Mouse (Mus musculus): ENCODE results near the gene Msh5. TPM values are rescaled to one million over a fixed set of nuclear protein-coding genes. Genes with fewer than 3 reads are reported as not detected.
"Not testable (repeated sequence)": the region's sequence is repeated elsewhere in the genome, so short reads cannot be mapped to it uniquely, and the experiment has no call there.

Gene Msh5
- total RNA-seq, 2 experiments from 2014 or later = not detected

DNA sequence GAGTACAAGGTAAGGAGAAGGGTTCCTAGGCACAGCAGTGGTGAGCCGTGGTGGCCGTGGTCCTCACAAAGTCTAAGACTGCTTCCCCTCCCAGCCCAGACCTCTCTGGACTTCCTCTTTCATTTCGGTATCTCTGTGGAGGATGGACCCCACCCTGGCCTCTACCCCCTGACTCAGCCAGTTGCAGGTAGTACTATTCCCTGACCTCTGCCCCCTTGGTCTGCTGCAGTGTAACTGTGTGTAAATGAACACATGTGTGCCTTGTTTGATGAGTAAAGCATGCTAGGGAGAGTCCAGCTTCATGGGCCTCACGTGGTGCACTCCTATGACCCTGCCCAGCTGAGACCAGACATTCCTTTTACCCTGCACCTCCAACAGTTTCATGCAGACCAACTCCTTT is 22.8 kb downstream of the Msh5 start:
- DNase-seq = peak in 1 of 2 experiments; percentile 47

DNA sequence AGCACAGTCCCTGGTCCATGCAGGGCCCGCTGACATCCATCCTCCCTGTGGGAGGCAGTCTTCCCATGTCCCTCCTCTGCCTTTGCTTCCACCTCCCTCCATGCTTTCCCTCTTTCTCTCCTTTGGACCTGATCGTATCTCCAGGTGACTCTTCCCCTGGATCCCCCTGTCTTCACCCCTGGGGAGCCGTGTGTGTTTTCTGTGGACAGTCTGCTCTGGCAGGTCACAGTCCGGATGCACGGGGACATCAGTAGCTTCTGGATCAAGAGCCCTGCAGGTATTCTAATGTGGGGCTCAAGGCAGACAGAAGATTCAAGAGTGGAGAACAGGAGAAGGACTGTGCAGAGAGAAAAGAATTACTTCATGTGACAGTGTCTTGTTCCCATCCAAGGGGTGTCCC is 23.3 kb downstream of the Msh5 start:
- DNase-seq = no peak

DNA sequence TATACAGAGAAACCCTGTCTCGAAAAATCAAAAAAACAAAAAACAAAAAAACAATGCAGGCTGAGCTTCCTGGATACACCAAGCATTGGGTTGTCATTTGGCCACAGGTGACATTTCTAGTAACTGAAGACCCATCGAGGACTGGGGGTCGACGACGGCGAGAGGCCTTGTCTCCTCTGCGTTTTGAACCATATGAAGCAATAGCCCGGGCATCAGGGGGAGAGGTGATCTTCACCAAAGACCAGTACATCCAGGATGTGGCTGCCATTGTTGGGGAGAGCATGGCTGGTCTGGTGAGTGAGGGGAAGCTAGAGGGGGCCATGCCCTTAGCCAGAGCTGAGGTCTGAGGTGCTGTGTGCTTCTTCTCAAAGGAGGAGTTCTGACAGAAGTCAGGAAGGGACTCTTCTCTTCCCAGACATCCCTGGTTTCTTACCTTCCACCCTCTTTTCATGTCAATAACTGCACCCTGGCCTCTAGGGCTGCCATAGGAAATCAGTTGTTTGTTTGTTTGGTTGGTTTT is 23.9 kb downstream of the Msh5 start:
- DNase-seq = no peak

DNA sequence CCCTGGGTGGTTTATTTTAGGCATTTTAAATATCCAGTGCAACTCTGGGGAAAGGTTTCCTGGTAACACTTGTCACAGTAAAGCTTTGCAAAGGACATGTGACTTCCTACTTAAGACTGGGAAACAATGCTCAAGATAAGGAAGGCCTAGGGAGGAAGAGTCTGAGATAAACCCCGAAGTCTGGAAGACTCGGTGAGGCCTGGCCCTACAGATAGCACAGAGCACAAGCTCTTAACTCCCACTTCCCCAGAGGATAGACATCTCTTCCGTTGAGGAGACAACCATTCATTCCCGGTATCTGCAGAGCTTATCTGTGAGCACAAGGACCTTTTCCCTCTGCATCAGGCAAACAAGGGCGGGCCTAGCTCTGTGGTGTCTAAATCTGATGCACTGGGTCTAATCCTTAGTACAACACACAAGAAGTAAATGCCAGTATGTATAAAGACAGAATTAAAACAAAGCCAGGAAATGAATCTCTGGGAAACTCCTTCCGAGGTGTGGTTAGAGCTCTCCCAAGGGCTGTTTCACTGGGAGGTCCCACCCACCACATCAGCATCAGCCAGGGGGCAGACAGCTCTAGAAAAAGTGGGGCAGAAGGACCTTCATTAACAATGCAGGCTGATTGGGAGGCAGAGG is 24.6 kb downstream of the Msh5 start:
- DNase-seq = peak; percentile 58 to 63

DNA sequence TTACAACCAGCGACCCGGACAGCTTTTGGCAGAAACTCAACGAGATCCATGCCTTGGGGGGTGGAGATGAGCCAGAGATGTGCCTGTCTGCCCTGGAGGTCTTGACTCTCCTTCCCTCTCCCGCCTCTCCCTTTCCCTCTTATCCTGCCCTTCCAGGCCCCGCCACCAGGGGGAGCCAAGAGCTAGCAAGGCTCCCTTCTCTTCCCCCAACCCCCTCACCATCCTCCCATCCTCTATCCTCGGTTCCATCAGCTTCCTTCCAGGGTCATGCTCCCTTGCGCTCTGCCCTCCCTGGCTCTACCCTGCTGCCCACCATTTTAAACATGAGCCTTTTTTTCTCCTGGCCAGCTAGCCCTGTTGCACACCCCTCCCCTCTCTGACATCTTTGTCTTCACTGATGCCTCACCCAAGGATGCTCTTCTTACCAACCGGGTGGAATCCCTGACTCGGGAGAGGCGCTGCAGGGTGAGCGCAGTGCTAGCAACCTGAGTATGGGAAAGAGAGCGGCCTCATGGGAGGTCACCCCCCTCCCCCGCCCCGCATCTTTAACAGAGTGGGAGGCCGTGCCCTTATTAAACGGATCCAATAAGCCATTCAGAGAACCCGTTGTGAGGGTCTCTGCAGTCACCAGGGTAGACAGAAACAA is 25.3 kb downstream of the Msh5 start:
- peak; percentile 87 to 96 for DNase-seq

DNA sequence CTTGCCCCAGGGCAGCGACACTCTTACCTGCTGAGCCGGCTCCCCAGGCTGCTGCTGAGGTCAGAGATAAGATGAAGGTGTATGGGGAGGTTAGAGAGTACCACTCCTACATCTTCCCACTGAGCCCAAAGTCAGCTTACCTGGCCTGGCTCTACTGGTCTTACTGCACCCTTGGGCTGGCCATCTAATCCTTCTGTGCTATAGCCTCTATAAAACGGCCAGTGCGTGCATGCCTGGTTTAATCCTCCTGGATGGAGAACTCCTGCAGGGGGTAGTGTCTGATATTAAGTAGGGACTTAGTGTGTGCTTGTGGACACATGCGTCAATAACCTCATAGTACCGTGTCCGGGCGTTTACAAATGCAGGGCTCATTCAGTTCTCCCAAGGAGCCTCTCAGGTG is 26.0 kb downstream of the Msh5 start:
- DNase-seq = no peak

DNA sequence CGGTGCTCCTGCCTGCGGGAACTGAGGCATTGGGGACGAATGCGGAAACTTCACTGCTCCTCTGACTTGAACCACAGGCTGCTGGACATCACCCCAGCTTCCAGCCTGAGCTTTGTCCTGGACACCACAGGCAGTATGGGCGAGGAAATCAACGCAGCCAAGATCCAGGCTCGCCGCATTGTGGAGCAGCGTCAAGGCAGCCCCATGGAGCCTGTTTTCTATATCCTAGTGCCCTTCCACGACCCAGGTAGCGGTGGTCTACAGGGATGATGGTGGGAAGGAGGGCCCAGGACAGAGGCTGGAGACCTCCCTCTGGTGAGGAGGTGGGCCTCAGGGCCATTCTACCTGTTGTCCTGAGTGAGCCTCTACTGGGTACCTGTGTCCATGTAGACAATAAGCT is 26.7 kb downstream of the Msh5 start:
- DNase-seq = no peak

DNA sequence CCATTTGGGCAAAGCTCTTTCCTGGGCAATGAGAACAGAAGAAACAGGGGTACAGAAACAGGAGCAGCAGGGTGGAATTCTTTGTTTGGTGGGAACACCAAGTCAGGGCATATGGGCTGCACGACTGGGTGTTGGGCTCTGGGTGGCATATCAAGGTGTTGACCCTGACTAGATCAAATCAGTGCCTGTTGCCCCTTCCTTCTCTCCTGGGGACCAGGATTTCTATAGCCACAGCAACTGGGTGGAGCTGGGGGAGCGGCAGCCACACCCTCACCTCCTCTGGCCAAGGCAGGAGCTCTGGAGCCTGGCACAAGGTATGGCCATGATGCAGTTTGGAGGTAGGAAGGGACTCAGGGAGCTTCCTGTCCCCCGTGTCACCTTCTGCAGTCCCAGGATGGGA is 28.4 kb downstream of the Msh5 start:
- DNase-seq = no peak

DNA sequence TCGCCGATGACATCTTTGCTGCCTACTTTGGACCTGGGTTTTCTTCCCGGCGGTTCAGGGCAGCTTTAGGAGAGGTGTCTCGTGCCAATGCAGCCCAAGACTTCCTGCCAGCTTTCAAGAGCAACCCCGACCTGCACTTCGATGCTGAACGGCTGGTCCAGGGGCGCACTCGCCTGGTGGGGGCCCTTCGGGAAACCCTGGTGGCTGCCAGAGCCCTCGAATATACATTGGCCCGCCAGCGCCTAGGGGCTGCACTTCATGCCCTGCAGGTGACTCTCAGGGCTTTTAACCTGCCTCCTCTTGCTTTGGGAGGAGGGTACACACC is 28.9 kb downstream of the Msh5 start:
- no peak for DNase-seq

DNA sequence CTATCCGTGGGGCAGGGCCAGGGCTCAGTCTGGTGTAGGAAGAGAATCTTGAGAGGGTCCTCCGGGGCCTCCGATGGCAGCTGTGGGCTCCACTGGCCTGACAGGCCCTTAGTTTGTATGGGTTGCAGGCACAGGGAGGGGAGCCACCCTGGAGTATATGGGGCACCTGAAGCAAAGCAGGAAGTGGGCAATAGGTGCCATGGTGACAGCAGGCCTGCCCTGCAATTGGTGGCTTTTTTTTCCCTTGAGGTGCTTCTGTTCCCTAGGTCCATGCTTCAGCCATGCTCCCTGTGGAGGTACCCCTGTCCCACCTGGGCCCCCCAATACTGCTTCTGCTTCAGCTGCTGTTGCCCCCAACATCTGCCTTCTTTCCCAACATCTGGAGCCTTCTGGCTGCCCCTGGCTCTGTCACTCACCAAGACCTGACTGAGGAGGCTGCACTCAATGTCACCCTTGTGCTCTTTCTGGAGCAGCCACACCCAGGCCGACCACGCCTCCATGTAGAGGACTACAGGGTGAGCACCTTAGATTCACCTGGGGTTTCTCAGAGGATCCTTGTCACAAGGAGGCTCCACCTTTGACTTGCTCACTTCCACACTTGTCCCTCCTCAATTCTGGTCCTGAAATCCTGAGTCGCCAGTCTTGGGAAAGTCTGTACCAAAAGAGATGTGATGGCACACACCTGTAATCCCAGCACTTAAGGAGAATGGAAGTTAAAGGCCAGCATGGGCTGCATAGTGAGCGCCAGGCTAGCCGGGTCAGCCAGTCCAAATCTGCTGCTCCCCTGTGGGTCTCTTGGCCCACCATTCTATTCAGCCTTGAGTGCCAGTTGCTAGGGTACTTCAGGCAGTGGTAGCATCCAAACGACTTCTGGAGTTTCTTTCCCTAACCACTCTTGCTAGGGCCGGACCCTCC is 29.5 kb downstream of the Msh5 start:
- no peak for DNase-seq

DNA sequence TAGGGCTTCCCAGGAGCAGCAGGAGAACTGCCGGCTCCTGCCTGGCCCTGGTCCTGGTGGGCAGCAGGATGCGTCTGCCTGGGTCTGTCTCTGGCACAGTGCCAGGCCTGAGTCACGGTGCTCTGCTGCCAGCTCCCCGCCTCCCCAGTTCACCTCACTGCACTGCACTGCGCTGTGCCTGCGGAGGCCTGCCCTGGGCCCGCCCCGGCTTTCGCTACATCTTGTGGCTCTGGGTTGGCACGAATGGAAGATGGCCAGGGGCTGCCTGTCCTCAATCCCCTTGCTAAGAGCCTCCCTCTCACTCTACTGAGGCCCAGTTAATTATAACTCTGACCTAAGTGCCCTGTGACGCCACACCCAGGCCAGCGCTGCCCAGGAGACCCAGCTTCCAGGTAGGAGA is 30.2 kb downstream of the Msh5 start, which contains the start of gene Vwa7:
Gene Vwa7, plus strand, starts transcription at position 204 of the 400 bp plus-strand sequence.
- peak; percentile 48 to 57 for DNase-seq

DNA sequence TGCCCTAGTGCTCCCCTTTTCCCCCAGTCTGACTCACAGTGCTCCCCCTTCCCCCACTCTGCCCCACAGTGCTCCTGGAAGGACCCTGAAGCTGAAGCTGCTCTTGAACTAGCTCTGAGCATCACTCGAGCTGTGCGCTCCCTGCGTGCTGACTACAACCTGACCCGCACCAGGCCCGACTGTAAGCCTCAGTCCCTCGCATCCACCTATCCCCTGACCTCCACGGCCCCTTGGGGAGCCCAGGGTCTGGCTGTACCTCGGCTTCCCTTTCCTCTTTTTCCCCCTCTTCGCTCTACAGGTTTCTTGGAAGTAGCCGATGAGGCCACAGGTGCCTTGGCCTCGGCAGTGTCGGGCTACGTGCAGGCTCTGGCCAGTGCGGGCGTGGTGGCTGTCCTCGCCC is 31.2 kb downstream of the Msh5 start:
- DNase-seq = no peak

DNA sequence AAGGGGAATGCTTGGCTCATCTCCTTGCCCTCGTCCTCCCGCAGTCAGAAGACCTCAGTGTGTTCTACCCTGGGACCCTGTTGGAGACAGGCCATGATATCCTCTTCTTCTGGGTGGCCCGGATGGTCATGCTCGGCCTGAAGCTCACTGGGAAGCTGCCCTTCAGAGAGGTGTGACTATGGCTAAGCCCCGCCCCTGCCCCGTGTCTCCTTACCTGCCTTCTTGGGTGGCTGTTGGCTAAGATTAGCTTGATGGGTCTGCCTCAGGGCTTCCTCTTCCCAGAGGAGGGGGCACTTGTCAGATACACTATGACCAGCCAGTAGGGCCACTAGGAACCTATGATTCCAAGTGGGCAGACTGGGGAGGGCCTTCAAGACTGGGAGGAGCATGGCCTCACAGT is 33.3 kb downstream of the Msh5 start:
- no peak for DNase-seq

DNA sequence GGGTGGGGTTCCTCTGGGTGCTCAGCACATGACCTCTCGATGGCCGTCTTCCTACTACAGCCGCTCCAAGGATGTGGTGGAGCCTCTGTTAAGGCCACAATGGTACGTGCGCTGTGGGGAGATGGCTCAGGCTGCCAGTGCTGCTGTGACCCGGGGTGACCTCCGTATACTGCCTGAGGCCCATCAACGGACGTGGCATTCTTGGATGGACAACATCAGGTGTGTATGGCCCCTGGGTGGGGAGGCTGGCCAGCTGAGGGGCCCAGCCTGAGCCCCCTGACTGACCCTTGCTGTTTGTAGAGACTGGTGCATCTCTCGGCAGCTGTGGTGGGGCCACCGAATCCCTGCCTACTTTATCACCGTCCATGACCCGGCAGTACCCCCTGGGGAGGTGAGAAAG is 34.1 kb downstream of the Msh5 start:
- no peak for DNase-seq

DNA sequence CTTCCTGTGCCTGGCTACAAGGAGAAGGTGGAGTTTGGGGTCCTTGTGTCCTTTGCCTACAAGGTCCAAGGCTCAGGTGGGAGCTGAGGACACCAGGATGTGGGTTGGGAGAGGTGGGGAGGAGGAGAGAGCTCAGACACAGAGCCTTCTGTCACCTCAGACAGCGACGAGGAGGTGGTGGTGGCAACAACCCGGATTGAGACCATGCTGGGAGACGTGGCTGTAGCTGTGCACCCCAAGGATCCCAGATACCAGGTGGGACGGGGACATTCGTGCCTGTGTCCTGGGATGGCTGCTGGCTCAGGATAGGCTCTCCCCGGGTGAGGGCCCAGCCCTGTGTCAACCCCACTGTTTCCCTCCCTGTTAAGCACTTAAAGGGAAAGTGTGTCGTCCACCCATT is 35.1 kb downstream of the Msh5 start:
- no peak for DNase-seq

DNA sequence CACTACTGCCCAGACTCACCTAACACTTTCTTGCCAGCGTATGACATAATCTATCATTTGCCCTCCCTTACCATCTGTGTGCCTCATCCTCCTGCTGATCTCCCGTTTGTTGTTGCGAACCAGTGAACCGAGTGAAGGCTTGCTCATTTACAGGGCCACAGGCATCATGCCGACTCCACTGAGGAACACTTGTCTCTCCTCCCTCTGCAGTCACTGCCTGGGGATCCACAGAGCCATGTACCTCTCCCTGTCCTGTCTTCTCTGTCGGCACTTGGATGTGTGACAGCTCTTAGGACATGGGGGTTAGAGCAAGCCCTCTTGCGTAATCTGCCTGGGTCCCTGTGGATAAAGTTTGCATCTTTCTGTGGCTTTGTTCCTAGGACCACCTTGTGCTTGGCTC is 37.0 kb downstream of the Msh5 start:
- DNase-seq = no peak

DNA sequence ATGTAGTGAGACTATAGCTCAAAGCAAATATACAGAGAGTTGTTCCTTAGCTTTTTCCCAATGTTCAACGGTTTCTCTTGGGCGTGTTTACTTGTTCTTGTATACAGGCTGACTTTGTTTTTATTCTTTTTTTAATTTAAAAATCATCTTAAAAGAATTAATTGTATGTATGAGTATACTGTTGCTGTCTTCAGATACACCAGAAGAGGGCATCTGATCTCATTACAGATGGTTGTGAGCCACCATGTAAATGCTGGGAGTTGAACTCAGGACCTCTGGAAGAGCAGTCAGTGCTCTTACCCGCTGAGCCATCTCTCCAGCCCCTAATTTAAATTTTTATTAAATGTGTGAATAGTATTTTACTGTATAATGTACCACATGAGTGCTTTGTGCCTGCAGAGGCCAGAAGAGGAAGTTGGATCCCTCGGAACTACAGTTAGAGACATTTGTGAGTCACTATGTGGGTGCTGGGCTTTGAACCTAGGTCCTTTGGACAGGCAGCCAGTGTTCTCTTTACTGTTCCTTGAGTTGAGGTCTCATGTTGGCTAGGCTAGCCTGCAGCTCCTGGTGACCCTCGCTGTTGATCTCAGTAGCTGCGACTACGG is 39.1 kb downstream of the Msh5 start:
- DNase-seq = no peak

DNA sequence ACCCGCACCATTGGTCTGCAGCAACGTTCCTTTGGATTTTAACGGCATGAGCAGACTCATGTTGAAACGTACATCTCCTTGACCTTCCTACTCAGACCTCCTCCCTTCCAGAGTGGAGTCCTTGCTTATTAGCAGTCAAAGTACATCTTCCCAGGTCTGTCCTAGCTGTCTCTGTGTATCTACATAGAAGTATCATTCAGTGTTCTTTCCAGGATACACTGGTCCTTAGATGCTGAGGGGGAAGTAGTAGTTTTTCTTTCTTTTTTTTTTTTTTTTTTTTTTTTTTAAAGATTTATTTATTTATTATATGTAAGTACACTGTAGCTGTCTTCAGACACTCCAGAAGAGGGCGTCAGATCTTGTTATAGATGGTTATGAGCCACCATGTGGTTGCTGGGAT is 40.6 kb downstream of the Msh5 start:
- not testable (repeated sequence) for DNase-seq

DNA sequence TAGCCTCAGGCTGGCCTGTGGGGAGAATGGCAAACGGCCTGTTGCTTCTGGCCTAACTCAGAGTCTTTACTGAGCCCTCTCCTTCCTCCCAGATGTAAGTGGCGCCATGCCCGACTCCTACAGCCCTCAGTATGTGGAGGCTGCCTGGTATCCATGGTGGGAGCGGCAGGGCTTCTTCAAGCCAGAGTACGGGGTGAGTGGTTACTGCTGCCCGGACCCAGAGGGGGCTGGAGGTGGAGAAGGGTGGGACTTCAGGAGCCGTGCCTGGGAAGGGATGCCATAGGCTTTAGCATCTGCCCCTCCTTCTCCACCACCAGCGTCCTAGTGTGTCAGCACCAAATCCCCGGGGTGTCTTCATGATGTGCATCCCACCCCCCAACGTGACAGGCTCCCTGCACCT is 41.4 kb downstream of the Msh5 start:
- no peak for DNase-seq

DNA sequence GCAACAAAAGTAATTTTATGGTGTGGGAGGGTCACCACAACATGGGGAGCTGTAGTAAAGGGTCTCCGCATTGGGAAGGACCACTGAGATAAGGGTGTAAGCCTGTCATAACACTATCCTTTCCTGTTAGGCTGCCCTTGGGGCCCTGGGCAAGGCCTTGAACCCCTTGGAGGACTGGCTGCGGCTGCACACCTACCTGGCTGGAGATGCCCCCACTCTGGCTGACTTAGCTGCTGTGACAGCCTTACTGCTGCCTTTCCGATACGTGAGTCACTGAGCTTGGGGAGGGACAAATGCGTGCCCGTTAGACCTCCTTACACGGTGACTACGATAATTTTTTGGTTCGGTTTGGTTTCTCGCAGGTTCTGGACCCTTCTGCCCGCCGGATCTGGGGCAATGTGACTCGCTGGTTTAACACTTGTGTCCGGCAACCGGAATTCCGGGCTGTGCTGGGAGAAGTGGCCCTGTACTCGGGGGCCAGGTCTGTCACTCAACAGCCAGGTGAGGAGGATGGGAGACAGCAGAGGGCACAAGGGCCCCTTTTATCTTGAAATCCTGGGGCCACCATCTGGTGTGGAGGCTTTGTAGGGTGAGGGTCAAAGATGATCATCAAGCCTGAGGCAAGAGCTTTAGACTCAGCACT is 42.3 kb downstream of the Msh5 start:
- DNase-seq = no peak

DNA sequence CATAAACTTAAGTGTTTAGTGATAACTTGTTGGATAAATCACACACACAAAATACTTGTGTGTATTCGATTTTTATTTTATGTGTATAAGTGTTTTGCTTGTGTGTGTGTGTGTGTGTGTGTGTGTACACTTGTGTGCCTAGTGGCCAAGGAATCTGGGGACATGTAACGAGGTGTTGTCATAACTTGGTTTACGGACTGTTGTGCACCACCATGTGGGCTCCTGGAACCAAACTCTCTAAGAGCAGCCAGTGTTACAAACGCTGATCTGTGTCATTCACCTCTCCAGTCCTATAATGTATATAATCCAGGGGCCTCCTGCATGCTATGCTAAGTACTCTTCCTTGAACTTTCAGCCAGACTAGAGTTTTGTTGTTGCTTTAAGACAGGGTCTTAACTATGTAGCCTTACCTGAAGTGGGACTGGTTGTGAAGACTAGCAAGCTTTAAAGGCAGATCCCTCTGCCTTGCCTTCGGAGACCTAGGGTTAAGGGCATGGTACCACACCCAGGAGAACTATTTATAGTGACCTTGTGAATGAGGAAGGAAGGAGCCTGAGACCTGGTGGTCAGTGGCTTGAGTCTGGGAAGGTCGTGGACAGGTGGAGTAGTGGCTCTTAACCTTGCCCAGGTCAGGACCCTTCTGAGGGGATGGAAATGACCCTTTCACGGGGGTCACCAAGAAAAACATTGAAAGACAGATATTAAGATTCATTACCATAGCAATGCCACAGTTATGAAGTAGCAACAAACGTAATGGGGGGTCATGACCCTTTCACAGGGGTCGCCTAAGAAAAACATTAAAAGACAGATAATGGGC is 43.3 kb downstream of the Msh5 start:
- no peak for DNase-seq

All from heart, adult 18-20 months (tissue).